Mouse (Mus musculus) small intestine, adult 2 months (tissue): ENCODE results near the gene Galnt7.

Source experiments
- CTCF ChIP-seq: fragments of 200-500 bp; IDR thresholded peaks from 2 replicates; pipeline ENCODE4 v1.5.1; 2012; ENCODE audit warnings: low read depth, mild to moderate bottlenecking, control low read depth, inconsistent platforms, low read length, moderate library complexity, mixed read lengths; ENCODE audit not compliant: insufficient replicate concordance, insufficient read length; ENCODE audit errors: extremely low read depth
- POLR2A ChIP-seq: fragments of 200-500 bp; IDR thresholded peaks from 2 replicates; pipeline ENCODE4 v1.6.1; 2012; ENCODE audit warnings: low read depth, mild to moderate bottlenecking, control low read depth, inconsistent platforms, low read length, moderate library complexity

DNA sequence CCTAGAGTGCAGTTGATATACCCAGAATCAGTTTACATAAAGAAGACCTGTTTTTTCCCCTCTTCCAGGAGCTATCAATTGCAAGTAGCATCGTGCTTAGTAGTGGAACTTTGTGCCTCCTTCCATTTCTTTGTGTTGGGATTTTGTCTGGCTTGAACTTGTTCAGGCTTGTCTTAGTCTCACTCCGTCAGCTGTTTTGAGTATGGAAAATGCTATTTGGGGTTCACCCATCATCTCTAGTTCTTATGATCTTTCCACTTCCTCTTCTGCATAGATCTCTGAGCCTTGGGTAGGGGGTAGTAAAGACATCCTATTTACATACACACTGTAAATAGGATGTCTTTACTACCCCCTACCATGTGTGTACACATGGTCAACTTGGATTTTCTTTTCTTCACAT, 7.2 kb upstream of the Galnt7 start:
- no peak for TF ChIP-seq CTCF
- TF ChIP-seq POLR2A = no peak
